Mouse (Mus musculus): Measurements from ENCODE around the gene Wwtr1. TPM values are rescaled to one million over a fixed set of nuclear protein-coding genes. Genes with fewer than 3 reads are reported as not detected.

The Wwtr1 gene
- polyA plus RNA-seq, 2 experiments: 0.93 to 1.5 TPM

DNA sequence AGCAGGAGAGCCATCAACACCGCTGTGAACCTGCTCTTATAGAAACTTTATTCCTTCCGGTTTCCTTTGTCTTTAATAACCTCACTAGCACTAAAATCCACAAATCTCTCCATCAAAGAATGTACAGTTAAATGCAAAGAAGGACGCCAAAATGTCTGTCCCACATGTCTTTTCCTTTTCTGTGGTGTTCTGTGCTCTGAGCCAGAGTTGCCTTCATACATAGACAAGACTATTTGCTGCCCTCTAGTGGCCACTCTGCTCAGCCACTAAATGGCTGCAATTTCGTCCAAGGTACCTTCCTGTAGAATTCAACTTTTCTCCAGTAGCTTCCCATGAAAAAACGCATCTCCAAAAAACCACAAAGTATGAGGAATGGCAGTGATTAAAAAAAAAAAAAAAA lies 127.3 kb downstream of the Wwtr1 start:
- Histone ChIP-seq H3K27me3 (ENCODE audit: control insufficient read depth, insufficient read depth, low read length) (no peaks in the 10 kb centered on the region), H3K9ac (replicated peaks) (no peak overlapping the region), H3K36me3 (replicated peaks; ENCODE audit: control insufficient read depth, insufficient read depth, low read depth) (no peaks in the 10 kb centered on the region), H3K4me1 (replicated peaks; ENCODE audit: control insufficient read depth in 2 of 2, insufficient read depth in 2 of 2, low read length in 1 of 2) (no peaks in the 10 kb centered on the region), H3K27ac (no peak overlapping the region), H3K4me2 (ENCODE audit: low read depth) (no peak overlapping the region), H3K4me3 (ENCODE audit: insufficient read depth in 1 of 2, low read depth in 2 of 2, low read length in 2 of 2) (no peak overlapping the region), H3K9me3 (ENCODE audit: control insufficient read depth, low read length) (no peaks in the 10 kb centered on the region)
- no peak for ATAC-seq (ENCODE audit: insufficient read depth)
- TF ChIP-seq EP300 (IDR thresholded peaks at IDR 0.05; ENCODE audit: low read depth) (no peak), CTCF (IDR thresholded peaks at IDR 0.05; ENCODE audit: low read depth) (peak; percentile 77)
- 26% methylated on average over 5 of the region's 5 CpGs for WGBS (ENCODE audit: insufficient replicate concordance)
- peak; percentile 23 to 29 (median 28) for DNase-seq (ENCODE audit: low read depth in 3 of 3, low spot score in 3 of 3)

DNA sequence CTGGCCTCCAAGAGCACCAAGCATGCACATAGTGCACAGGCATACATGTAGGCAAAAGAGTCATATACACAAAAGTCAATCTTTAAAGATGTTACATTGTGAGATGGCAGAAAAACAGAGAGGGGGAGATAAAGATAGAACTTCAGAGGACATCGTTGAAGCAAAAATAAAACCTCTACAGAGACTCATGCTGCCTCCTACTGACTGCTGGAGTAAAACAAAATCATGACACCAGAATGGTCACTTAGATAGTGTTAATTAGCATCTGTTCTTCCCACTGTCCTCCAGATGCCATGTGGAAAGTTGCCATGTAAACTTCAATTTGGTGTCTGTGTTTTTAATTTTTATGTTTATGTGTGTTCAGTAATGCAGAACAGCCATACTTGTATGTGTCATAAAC lies 127.8 kb downstream of the Wwtr1 start:
- DNase-seq (ENCODE audit: low read depth in 3 of 3, low spot score in 3 of 3) (no peak), ATAC-seq (ENCODE audit: insufficient read depth) (no peak)
- 37% methylated on average over 1 of the region's 1 CpGs for WGBS (ENCODE audit: insufficient replicate concordance)
- no peaks in the 10 kb centered on the region for H3K4me1 ChIP-seq (replicated peaks; ENCODE audit: control insufficient read depth in 2 of 2, insufficient read depth in 2 of 2, low read length in 1 of 2)
- H3K9me3 ChIP-seq (ENCODE audit: control insufficient read depth, low read length): no peaks in the 10 kb centered on the region
- H3K27ac ChIP-seq: no peak overlapping the region
- H3K4me3 ChIP-seq (ENCODE audit: insufficient read depth in 1 of 2, low read depth in 2 of 2, low read length in 2 of 2): no peak overlapping the region
- H3K9ac ChIP-seq (replicated peaks): no peak overlapping the region
- H3K27me3 ChIP-seq (ENCODE audit: control insufficient read depth, insufficient read depth, low read length): no peaks in the 10 kb centered on the region
- TF ChIP-seq EP300 (IDR thresholded peaks at IDR 0.05; ENCODE audit: low read depth) (no peak), CTCF (IDR thresholded peaks at IDR 0.05; ENCODE audit: low read depth) (0 out of 2 replicates have a peak, but pooled peaks have one; percentile 5)
- no peak overlapping the region for H3K4me2 ChIP-seq (ENCODE audit: low read depth)
- H3K36me3 ChIP-seq (replicated peaks; ENCODE audit: control insufficient read depth, insufficient read depth, low read depth): no peaks in the 10 kb centered on the region

DNA sequence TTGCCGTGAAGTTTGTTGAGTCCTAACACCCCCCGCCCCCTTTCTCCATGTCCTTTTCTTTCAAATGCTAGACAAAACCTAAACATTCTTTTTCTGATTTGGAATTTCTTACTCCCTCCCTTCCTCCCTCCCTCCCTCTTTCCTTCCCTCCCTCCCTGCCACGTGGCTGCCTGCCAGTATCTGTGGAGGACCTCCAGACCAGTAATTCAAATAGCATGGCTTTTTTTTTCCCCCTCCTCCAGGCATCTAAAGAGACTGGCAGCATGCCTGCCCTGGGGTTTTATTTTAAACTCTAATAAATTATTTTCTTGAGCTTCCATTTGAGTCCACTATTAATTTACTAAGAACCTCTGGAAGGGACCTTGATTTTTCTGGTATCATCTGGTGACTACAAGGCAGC lies 130.0 kb downstream of the Wwtr1 start:
- DNase-seq (ENCODE audit: low read depth in 3 of 3, low spot score in 3 of 3) (no peak), ATAC-seq (ENCODE audit: insufficient read depth) (no peak)
- Histone ChIP-seq H3K4me3 (ENCODE audit: insufficient read depth in 1 of 2, low read depth in 2 of 2, low read length in 2 of 2) (no peak overlapping the region), H3K4me1 (replicated peaks; ENCODE audit: control insufficient read depth in 2 of 2, insufficient read depth in 2 of 2, low read length in 1 of 2) (no peaks in the 10 kb centered on the region), H3K27ac (no peak overlapping the region), H3K9ac (replicated peaks) (no peak overlapping the region), H3K36me3 (replicated peaks; ENCODE audit: control insufficient read depth, insufficient read depth, low read depth) (no peaks in the 10 kb centered on the region), H3K9me3 (ENCODE audit: control insufficient read depth, low read length) (no peaks in the 10 kb centered on the region), H3K4me2 (ENCODE audit: low read depth) (no peak overlapping the region), H3K27me3 (ENCODE audit: control insufficient read depth, insufficient read depth, low read length) (no peaks in the 10 kb centered on the region)
- no peak for TF ChIP-seq CTCF (IDR thresholded peaks at IDR 0.05; ENCODE audit: low read depth)
- no peak for TF ChIP-seq EP300 (IDR thresholded peaks at IDR 0.05; ENCODE audit: low read depth)
- WGBS (ENCODE audit: insufficient replicate concordance): 44% methylated on average over 3 of the region's 3 CpGs

DNA sequence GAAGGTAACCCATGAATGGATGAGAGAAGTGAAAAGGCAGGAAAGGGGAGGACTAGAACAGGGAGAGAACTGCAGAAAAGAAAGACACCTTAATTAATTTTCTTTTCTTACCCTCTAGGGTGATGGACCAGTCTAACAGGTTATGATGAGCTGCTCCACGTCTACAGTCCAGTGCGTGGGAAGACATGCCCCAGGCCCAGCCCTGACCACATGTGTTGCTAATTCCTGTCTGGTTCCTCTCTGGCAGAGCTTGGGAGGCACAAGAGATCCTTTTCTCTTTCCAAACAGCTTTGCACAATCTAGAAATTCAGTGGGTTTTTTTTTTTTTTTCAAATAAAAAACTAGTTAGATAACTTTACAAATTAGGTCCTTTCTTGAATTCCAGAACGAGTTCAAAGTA lies 134.8 kb downstream of the Wwtr1 start:
- Histone ChIP-seq H3K36me3 (replicated peaks; ENCODE audit: control insufficient read depth, insufficient read depth, low read depth) (no peaks in the 10 kb centered on the region), H3K9ac (replicated peaks) (no peak overlapping the region), H3K4me2 (ENCODE audit: low read depth) (no peak overlapping the region), H3K4me3 (ENCODE audit: insufficient read depth in 1 of 2, low read depth in 2 of 2, low read length in 2 of 2) (no peak overlapping the region), H3K27ac (no peak overlapping the region), H3K9me3 (ENCODE audit: control insufficient read depth, low read length) (no peaks in the 10 kb centered on the region), H3K27me3 (ENCODE audit: control insufficient read depth, insufficient read depth, low read length) (no peaks in the 10 kb centered on the region), H3K4me1 (replicated peaks; ENCODE audit: control insufficient read depth in 2 of 2, insufficient read depth in 2 of 2, low read length in 1 of 2) (no peaks in the 10 kb centered on the region)
- TF ChIP-seq CTCF (IDR thresholded peaks at IDR 0.05; ENCODE audit: low read depth): no peak
- no peak for TF ChIP-seq EP300 (IDR thresholded peaks at IDR 0.05; ENCODE audit: low read depth)
- DNase-seq (ENCODE audit: low read depth in 3 of 3, low spot score in 3 of 3) (no peak), ATAC-seq (ENCODE audit: insufficient read depth) (no peak)
- WGBS (ENCODE audit: insufficient replicate concordance): 54% methylated on average over 3 of the region's 3 CpGs

DNA sequence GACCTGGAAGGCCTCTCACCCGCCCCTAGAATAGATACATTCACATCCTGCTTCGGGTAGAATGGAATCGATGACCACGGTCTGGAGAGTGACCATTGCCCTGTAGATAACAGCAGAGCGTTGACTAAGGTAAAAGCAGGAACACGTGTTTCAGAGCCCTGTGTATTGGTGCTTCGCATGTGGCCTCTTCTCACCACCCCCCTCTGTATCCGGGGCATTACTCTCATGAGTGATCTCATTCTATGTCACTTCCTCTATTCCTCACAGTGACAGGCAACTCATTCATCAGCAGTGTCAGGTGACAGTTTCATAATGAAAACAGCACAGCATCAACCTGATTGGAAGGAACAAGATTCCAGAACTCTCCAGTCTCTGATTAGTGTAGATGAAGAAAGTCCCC lies 140.3 kb downstream of the Wwtr1 start:
- H3K9me3 ChIP-seq (ENCODE audit: control insufficient read depth, low read length): no peaks in the 10 kb centered on the region
- H3K36me3 ChIP-seq (replicated peaks; ENCODE audit: control insufficient read depth, insufficient read depth, low read depth): no peaks in the 10 kb centered on the region
- H3K4me3 ChIP-seq (ENCODE audit: insufficient read depth in 1 of 2, low read depth in 2 of 2, low read length in 2 of 2): no peak overlapping the region
- DNase-seq (ENCODE audit: low read depth in 3 of 3, low spot score in 3 of 3) (no peak), ATAC-seq (ENCODE audit: insufficient read depth) (peak; percentile 67; the same call in 1 of the 2 replicates)
- H3K27ac ChIP-seq: no peak overlapping the region
- H3K4me2 ChIP-seq (ENCODE audit: low read depth): no peak overlapping the region
- 30% methylated on average over 8 of the region's 8 CpGs for WGBS (ENCODE audit: insufficient replicate concordance)
- peaks cover 0 to 2% of the 10 kb centered on the region in 2 experiments; a peak in 1 of 4 replicates for H3K4me1 ChIP-seq (replicated peaks; ENCODE audit: control insufficient read depth in 2 of 2, insufficient read depth in 2 of 2, low read length in 1 of 2)
- H3K27me3 ChIP-seq (ENCODE audit: control insufficient read depth, insufficient read depth, low read length): no peaks in the 10 kb centered on the region
- TF ChIP-seq EP300 (IDR thresholded peaks at IDR 0.05; ENCODE audit: low read depth): no peak
- TF ChIP-seq CTCF (IDR thresholded peaks at IDR 0.05; ENCODE audit: low read depth): no peak
- H3K9ac ChIP-seq (replicated peaks): no peak overlapping the region

Data from liver, embryonic 14.5 days (tissue).